Mouse (Mus musculus) neural tube, embryonic 12.5 days (tissue): Measurements from ENCODE around the gene Ap3s2. TPM values are rescaled to one million over a fixed set of nuclear protein-coding genes. Genes with fewer than 3 reads are reported as not detected.

Source experiments
- microRNA-seq: library from miRNA; unstranded; fragments of <30 nt; microRNA quantifications from one replicate; pipeline ENCODE4, GENCODE M21; 2017
- polyA plus RNA-seq: library from polyadenylated mRNA; unstranded; fragments of >200 nt; fragmentation: Nextera tagmentation; extraction: Ambion mirVana; gene quantifications from 2 replicates; pipeline ENCODE4 v1.2.1, GENCODE M21; 2016

Ap3s2 gene
- polyA plus RNA-seq, 1 experiment from 2014 or later: 55.0 TPM

Small RNAs within 50 kb of the gene (microRNA-seq; reads per million reads assigned to microRNA genes)
- gene Gm24541: not detected

Other genes starting within 250 kb of the Ap3s2 start
- 6.0 and 6.2 TPM in 2 replicates for gene Kif7, start 204.9 kb downstream of the Ap3s2 start, polyA plus RNA-seq
- not detected in 2 replicates for gene Plin1, start 187.7 kb downstream of the Ap3s2 start, polyA plus RNA-seq
- 9.8 and 11.5 TPM in 2 replicates for gene Pex11a, start 177.5 kb downstream of the Ap3s2 start, polyA plus RNA-seq
- gene Wdr93, start 177.5 kb downstream of the Ap3s2 start, polyA plus RNA-seq: 0.17 and 0.38 TPM in 2 replicates
- gene Mesp1, start 126.9 kb downstream of the Ap3s2 start, polyA plus RNA-seq: not detected in 2 replicates
- 0.44 and 0.52 TPM in 2 replicates for gene Mesp2, start 109.9 kb downstream of the Ap3s2 start, polyA plus RNA-seq
- gene Anpep, start 59.6 kb downstream of the Ap3s2 start, polyA plus RNA-seq: 5.2 and 6.7 TPM in 2 replicates
- 20.7 and 22.2 TPM in 2 replicates for gene Arpin, start 14.7 kb upstream of the Ap3s2 start, polyA plus RNA-seq
- 24.7 and 26.3 TPM in 2 replicates for gene Zfp710, start 104.2 kb upstream of the Ap3s2 start, polyA plus RNA-seq
- gene Idh2, start 194.7 kb upstream of the Ap3s2 start, polyA plus RNA-seq: 299 and 313 TPM in 2 replicates